Mouse (Mus musculus) embryonic facial prominence, embryonic 12.5 days (tissue): Measurements from ENCODE around the gene Zfp512b. TPM values are rescaled to one million over a fixed set of nuclear protein-coding genes. Genes with fewer than 3 reads are reported as not detected.

Source experiments
- ATAC-seq: fragments of 200-750 bp; cut with Nextera tagmentation; 2 replicates; pipeline ENCODE4 v1.8.0; 2017; ENCODE audit not compliant: insufficient number of reproducible peaks, insufficient read depth, low FRiP score, low TSS enrichment
- H3K27ac ChIP-seq: fragments of 300-500 bp; sonication (generic); 2 replicates; pipeline ENCODE4 v1.5.1; 2016; ENCODE audit warnings: mild to moderate bottlenecking
- H3K27me3 ChIP-seq: fragments of 300-500 bp; sonication (generic); 2 replicates; pipeline ENCODE4 v1.6.1; 2016; ENCODE audit warnings: mild to moderate bottlenecking, moderate library complexity
- H3K36me3 ChIP-seq: fragments of 300-500 bp; sonication (generic); 2 replicates; pipeline ENCODE4 v1.6.1; 2016; ENCODE audit warnings: mild to moderate bottlenecking
- H3K4me1 ChIP-seq: fragments of 300-500 bp; sonication (generic); 2 replicates; pipeline ENCODE4 v1.6.1; 2016
- H3K4me2 ChIP-seq: fragments of 300-500 bp; sonication (generic); replicated peaks from 2 replicates; pipeline ENCODE4 v1.6.1; 2016; ENCODE audit warnings: mild to moderate bottlenecking, moderate library complexity
- H3K4me3 ChIP-seq: fragments of 300-500 bp; sonication (generic); 2 replicates; pipeline ENCODE4 v1.5.1; 2016; ENCODE audit warnings: mild to moderate bottlenecking
- H3K9ac ChIP-seq: fragments of 300-500 bp; sonication (generic); 2 replicates; pipeline ENCODE4 v1.6.1; 2016; ENCODE audit warnings: mild to moderate bottlenecking, moderate library complexity
- H3K9me3 ChIP-seq: fragments of 300-500 bp; sonication (generic); 2 replicates; pipeline ENCODE4 v1.6.1; 2016; ENCODE audit warnings: mild to moderate bottlenecking, moderate library complexity
- WGBS: fragments of 180-500 bp; shearing (Covaris S2); methylation state at CpG from one replicate; pipeline ENCODE4 v1.1.7; 2016; 5-methylcytosine and 5-hydroxymethylcytosine counted together
- polyA plus RNA-seq: library from polyadenylated mRNA; unstranded; fragments of >200 nt; fragmentation: Nextera tagmentation; extraction: Ambion mirVana; gene quantifications from 2 replicates; pipeline ENCODE4 v1.2.1, GENCODE M21; 2016

Zfp512b gene
- polyA plus RNA-seq, result 95.3 and 101 TPM in 2 replicates

- Histone ChIP-seq H3K4me3 (peak within 1 kb of the TSS; percentile 97), H3K9me3 (no peaks in the 10 kb centered on the region), H3K27ac (peak within 1 kb of the TSS; percentile 84), H3K4me2 (peak within 1 kb of the TSS; percentile 77), H3K4me1 (peaks cover 18% of the 10 kb centered on the region), H3K9ac (peak within 1 kb of the TSS; percentile 94), H3K36me3 (peaks cover 32% of the 10 kb centered on the region), H3K27me3 (0 out of 2 replicates have a peak, but pooled peaks cover 3% of the 10 kb centered on the region)
- peak; percentile 76 for ATAC-seq
- under 1% methylated on average over 91 of the region's 97 CpGs for WGBS
Measured at GRCm38 (mm10) chr2:181592231-181593041, at the start of gene Zfp512b. TSS of gene Zfp512b (minus strand) at chr2:181592803.

GRCm38 (mm10) chr2:181635865-181636264 is 43.3 kb upstream of the Zfp512b start:
- H3K36me3 ChIP-seq, result peaks cover 79% of the 10 kb centered on the region
- H3K9me3 ChIP-seq, result no peaks in the 10 kb centered on the region
- H3K27me3 ChIP-seq, result no peaks in the 10 kb centered on the region
- no peak overlapping the region for H3K4me3 ChIP-seq
- 89% methylated on average over 3 of the region's 3 CpGs for WGBS
- no peak overlapping the region for H3K9ac ChIP-seq
- H3K4me2 ChIP-seq, result no peak overlapping the region
- no peak overlapping the region for H3K27ac ChIP-seq
- H3K4me1 ChIP-seq, result no peaks in the 10 kb centered on the region
- no peak for ATAC-seq

GRCm38 (mm10) chr2:181632624-181633023 is 40.0 kb upstream of the Zfp512b start:
- no peaks in the 10 kb centered on the region for H3K4me1 ChIP-seq
- no peak overlapping the region for H3K4me2 ChIP-seq
- no peak overlapping the region for H3K9ac ChIP-seq
- H3K4me3 ChIP-seq, result no peak overlapping the region
- no peak overlapping the region for H3K27ac ChIP-seq
- WGBS, result 96% methylated on average over 6 of the region's 6 CpGs
- H3K9me3 ChIP-seq, result no peaks in the 10 kb centered on the region
- no peaks in the 10 kb centered on the region for H3K27me3 ChIP-seq
- peaks cover 68% of the 10 kb centered on the region for H3K36me3 ChIP-seq
- no peak for ATAC-seq

GRCm38 (mm10) chr2:181628471-181628870 is 35.9 kb upstream of the Zfp512b start:
- peaks cover 41% of the 10 kb centered on the region for H3K36me3 ChIP-seq
- no peak for ATAC-seq

GRCm38 (mm10) chr2:181623401-181623800 is 30.8 kb upstream of the Zfp512b start:
- ATAC-seq, result no peak
- H3K9ac ChIP-seq, result no peak overlapping the region
- H3K27me3 ChIP-seq, result no peaks in the 10 kb centered on the region
- H3K9me3 ChIP-seq, result no peaks in the 10 kb centered on the region
- no peak overlapping the region for H3K4me3 ChIP-seq
- H3K4me2 ChIP-seq, result no peak overlapping the region
- no peak overlapping the region for H3K27ac ChIP-seq
- H3K4me1 ChIP-seq, result no peaks in the 10 kb centered on the region
- peaks cover 54% of the 10 kb centered on the region for H3K36me3 ChIP-seq

More at GRCm38 (mm10) chr2:181628471-181628870, 35.9 kb upstream of the Zfp512b start:
- no peak overlapping the region for H3K9ac ChIP-seq
- H3K9me3 ChIP-seq, result no peaks in the 10 kb centered on the region
- no peak overlapping the region for H3K27ac ChIP-seq
- H3K27me3 ChIP-seq, result no peaks in the 10 kb centered on the region
- H3K4me1 ChIP-seq, result no peaks in the 10 kb centered on the region
- H3K4me2 ChIP-seq, result no peak overlapping the region
- H3K4me3 ChIP-seq, result no peak overlapping the region

GRCm38 (mm10) chr2:181618761-181619495 is 26.3 kb upstream of the Zfp512b start:
- ATAC-seq, result no peak
- H3K9ac ChIP-seq, result no peak overlapping the region
- H3K4me3 ChIP-seq, result no peak overlapping the region
- 86% methylated on average over 5 of the region's 5 CpGs for WGBS
- peaks cover 54% of the 10 kb centered on the region for H3K36me3 ChIP-seq
- no peaks in the 10 kb centered on the region for H3K4me1 ChIP-seq
- H3K27me3 ChIP-seq, result no peaks in the 10 kb centered on the region
- no peaks in the 10 kb centered on the region for H3K9me3 ChIP-seq
- no peak overlapping the region for H3K27ac ChIP-seq
- H3K4me2 ChIP-seq, result no peak overlapping the region

GRCm38 (mm10) chr2:181602367-181602766 is 9.8 kb upstream of the Zfp512b start:
- H3K9ac ChIP-seq, result no peak overlapping the region
- no peak for ATAC-seq
- peaks cover 24% of the 10 kb centered on the region for H3K27me3 ChIP-seq
- peaks cover 12% of the 10 kb centered on the region for H3K4me1 ChIP-seq
- WGBS, result 74% methylated on average over 4 of the region's 4 CpGs
- no peak overlapping the region for H3K27ac ChIP-seq
- H3K4me3 ChIP-seq, result no peak overlapping the region; the same call in 1 of the 2 replicates
- no peaks in the 10 kb centered on the region for H3K36me3 ChIP-seq
- no peaks in the 10 kb centered on the region for H3K9me3 ChIP-seq
- H3K4me2 ChIP-seq, result peak overlapping the region; percentile 81

GRCm38 (mm10) chr2:181601751-181602145 is 9.1 kb upstream of the Zfp512b start:
- H3K4me1 ChIP-seq, result peaks cover 12% of the 10 kb centered on the region
- 30% methylated on average over 10 of the region's 10 CpGs for WGBS
- no peak for ATAC-seq
- peak overlapping the region; percentile 75; the same call in 1 of the 2 replicates for H3K27ac ChIP-seq
- H3K9ac ChIP-seq, result peak overlapping the region; percentile 93
- H3K4me2 ChIP-seq, result peak overlapping the region; percentile 81
- no peaks in the 10 kb centered on the region for H3K36me3 ChIP-seq
- peak overlapping the region; percentile 95 for H3K4me3 ChIP-seq
- peaks cover 27% of the 10 kb centered on the region for H3K27me3 ChIP-seq
- no peaks in the 10 kb centered on the region for H3K9me3 ChIP-seq

GRCm38 (mm10) chr2:181600828-181601750 is 8.5 kb upstream of the Zfp512b start:
- Histone ChIP-seq H3K27ac (peak overlapping the region; percentile 75), H3K36me3 (no peaks in the 10 kb centered on the region), H3K4me2 (peak overlapping the region; percentile 81), H3K27me3 (peaks cover 27% of the 10 kb centered on the region), H3K4me1 (peaks cover 12% of the 10 kb centered on the region), H3K9ac (peak overlapping the region; percentile 93), H3K4me3 (peak overlapping the region; percentile 95), H3K9me3 (no peaks in the 10 kb centered on the region)
- WGBS, result 1% methylated on average over 57 of the region's 57 CpGs
- ATAC-seq, result peak; percentile 86

- Histone ChIP-seq H3K4me2 (peak overlapping the region; percentile 81), H3K36me3 (no peaks in the 10 kb centered on the region), H3K4me3 (peak overlapping the region; percentile 95), H3K9me3 (no peaks in the 10 kb centered on the region), H3K27ac (no peak overlapping the region), H3K4me1 (peaks cover 12% of the 10 kb centered on the region), H3K27me3 (peaks cover 27% of the 10 kb centered on the region), H3K9ac (peak overlapping the region; percentile 56)
- WGBS, result 68% methylated on average over 6 of the region's 6 CpGs
- no peak for ATAC-seq
Measured at GRCm38 (mm10) chr2:181600226-181600758, 7.7 kb upstream of the Zfp512b start.
